Mouse (Mus musculus) brown adipose tissue, adult 24 weeks (tissue): Measurements from ENCODE around the gene Nmnat3. TPM values are rescaled to one million over a fixed set of nuclear protein-coding genes. Genes with fewer than 3 reads are reported as not detected.
"Not testable (repeated sequence)": the region's sequence is repeated elsewhere in the genome, so short reads cannot be mapped to it uniquely, and the experiment has no call there.

Experiments
- H3K27ac ChIP-seq: fragments of 200-500 bp; replicated peaks from 2 replicates; pipeline ENCODE4 v1.5.1; 2012; ENCODE audit warnings: low read depth, mild to moderate bottlenecking, low read length
- H3K4me1 ChIP-seq: fragments of 200-500 bp; 2 replicates; pipeline ENCODE4 v1.6.1; 2012; ENCODE audit warnings: low read length, mixed read lengths; ENCODE audit not compliant: control insufficient read depth, insufficient read depth, insufficient read length
- H3K4me3 ChIP-seq: fragments of 200-500 bp; 2 replicates; pipeline ENCODE4 v1.5.1; 2012; ENCODE audit warnings: low read depth, mild to moderate bottlenecking, low read length, moderate library complexity; ENCODE audit not compliant: insufficient read depth
- polyA plus RNA-seq: library from polyadenylated mRNA; stranded (reverse); fragments of >200 nt; gene quantifications from 2 replicates; pipeline ENCODE4 v1.2.4, GENCODE M21; 2012; ENCODE audit not compliant: missing spikeins, insufficient read depth, insufficient read length

The Nmnat3 gene
- 13.2 and 13.9 TPM in 2 replicates for polyA plus RNA-seq

DNA sequence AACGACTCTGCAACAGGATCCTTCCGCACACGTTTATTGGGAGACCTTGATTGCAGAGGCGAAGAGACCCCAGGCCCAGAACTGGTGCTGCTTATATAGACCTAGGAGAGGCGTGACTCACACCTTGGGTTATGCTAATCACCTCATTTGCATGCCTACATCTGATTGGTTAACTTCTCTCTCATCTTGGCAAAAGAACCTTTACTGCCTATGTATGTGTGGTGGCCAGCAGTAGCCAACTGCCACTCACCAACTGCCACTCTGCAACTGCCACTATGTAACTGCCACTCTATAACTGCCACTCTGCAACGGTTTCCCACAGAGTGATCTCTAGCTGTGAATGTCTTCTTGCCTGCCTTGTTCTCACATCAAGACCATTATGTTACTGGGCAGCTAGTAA lies at the start of gene Nmnat3:
Gene Nmnat3, plus strand, starts transcription at position 301 of the 400 bp plus-strand sequence.
- not testable (repeated sequence) for H3K27ac ChIP-seq, H3K4me1 ChIP-seq, H3K4me3 ChIP-seq

- Histone ChIP-seq H3K27ac (no peak overlapping the region), H3K4me3 (no peak overlapping the region), H3K4me1 (peaks cover 2% of the 10 kb centered on the region; the same call in 1 of the 2 replicates)
Measured at GRCm38 (mm10) chr9:98243481-98243880, 43.8 kb upstream of the Nmnat3 start.

GRCm38 (mm10) chr9:98244223-98244622 lies 43.0 kb upstream of the Nmnat3 start:
- Histone ChIP-seq H3K27ac (no peak overlapping the region), H3K4me1 (peaks cover 2% of the 10 kb centered on the region; the same call in 1 of the 2 replicates), H3K4me3 (no peak overlapping the region)

DNA sequence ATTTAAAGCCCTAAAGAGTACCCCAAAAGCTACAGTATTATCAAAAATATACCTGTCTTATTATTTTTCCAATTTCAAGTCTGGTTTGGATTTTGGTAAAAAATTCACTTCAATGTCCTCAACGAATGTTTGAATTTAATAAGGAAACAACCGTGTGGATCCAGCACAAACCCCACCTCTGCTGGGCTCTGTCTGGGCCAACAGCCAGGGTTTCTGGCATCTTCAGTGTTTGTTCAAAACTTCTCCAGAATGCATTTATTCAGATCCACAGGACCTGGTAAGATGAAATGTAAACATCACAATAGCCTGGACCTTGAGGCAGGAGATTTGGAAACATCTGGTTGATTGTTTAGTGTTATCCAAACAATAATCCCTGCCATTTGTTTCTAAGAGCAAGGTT lies 42.0 kb upstream of the Nmnat3 start:
- Histone ChIP-seq H3K27ac (no peak overlapping the region), H3K4me1 (peaks cover 2% of the 10 kb centered on the region; the same call in 1 of the 2 replicates), H3K4me3 (no peak overlapping the region)

DNA sequence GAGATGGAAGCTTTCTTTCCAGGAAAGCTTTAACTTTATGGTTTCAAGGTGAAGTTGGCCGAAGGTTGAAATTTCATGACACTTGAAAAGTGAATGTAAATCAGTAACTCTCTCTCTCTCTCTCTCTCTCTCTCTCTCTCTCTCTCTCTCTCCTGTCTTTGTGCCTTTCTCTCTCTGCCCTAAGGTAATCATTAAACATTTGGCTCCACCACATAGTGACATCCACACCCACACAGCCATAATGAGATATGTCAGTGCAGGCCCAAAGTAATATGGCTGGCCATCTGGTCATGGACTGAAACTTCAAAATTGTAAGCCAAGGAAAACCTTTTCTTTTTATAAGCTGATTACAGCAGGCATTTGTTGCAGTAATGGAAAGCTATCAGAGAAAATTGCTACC lies 40.9 kb upstream of the Nmnat3 start:
- Histone ChIP-seq H3K4me3 (no peak overlapping the region), H3K4me1 (peaks cover 2% of the 10 kb centered on the region; the same call in 1 of the 2 replicates)

GRCm38 (mm10) chr9:98260210-98260609 lies 27.0 kb upstream of the Nmnat3 start:
- H3K4me1 ChIP-seq = 0 out of 2 replicates have a peak, but pooled peaks cover 5% of the 10 kb centered on the region
- no peak overlapping the region for H3K4me3 ChIP-seq
- no peak overlapping the region for H3K27ac ChIP-seq

More for the DNA sequence above, 40.9 kb upstream of the Nmnat3 start:
- H3K27ac ChIP-seq = no peak overlapping the region

- Histone ChIP-seq H3K27ac (no peak overlapping the region), H3K4me1 (0 out of 2 replicates have a peak, but pooled peaks cover 5% of the 10 kb centered on the region), H3K4me3 (no peak overlapping the region)
Measured at GRCm38 (mm10) chr9:98261461-98262011, 25.7 kb upstream of the Nmnat3 start.

- 0 out of 2 replicates have a peak, but pooled peaks cover 5% of the 10 kb centered on the region for H3K4me1 ChIP-seq
Measured at GRCm38 (mm10) chr9:98264916-98265315, 22.3 kb upstream of the Nmnat3 start.

GRCm38 (mm10) chr9:98272734-98273133 lies 14.5 kb upstream of the Nmnat3 start:
- Histone ChIP-seq H3K27ac (no peak overlapping the region), H3K4me3 (no peak overlapping the region), H3K4me1 (no peaks in the 10 kb centered on the region)

More at GRCm38 (mm10) chr9:98264916-98265315, 22.3 kb upstream of the Nmnat3 start:
- no peak overlapping the region for H3K4me3 ChIP-seq
- no peak overlapping the region for H3K27ac ChIP-seq

DNA sequence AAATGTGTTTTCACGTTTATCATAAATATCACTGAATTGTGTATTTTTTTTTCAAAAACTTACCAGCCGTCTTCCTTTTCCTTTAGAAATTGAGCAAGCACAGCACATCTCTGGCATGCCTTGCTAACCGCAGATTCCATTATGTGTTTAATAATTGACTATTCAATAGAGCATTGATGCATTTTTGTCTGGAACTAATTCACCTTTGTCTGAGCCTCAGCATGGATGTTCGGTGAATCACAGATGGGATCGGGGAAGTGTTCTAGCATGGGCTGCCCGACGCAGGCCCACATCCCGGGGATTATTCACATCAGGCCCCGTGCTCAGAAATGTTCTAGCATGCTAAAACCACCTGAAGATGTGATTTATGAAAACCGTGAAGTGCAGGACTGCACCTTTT lies 12.2 kb upstream of the Nmnat3 start:
- Histone ChIP-seq H3K4me3 (no peak overlapping the region), H3K4me1 (no peaks in the 10 kb centered on the region), H3K27ac (no peak overlapping the region)

GRCm38 (mm10) chr9:98280162-98280561 lies 7.1 kb upstream of the Nmnat3 start:
- Histone ChIP-seq H3K27ac (no peak overlapping the region), H3K4me3 (no peak overlapping the region), H3K4me1 (no peaks in the 10 kb centered on the region)

GRCm38 (mm10) chr9:98285606-98286301 lies 1.5 kb upstream of the Nmnat3 start:
- Histone ChIP-seq H3K27ac (no peak overlapping the region), H3K4me3 (no peak overlapping the region), H3K4me1 (no peaks in the 10 kb centered on the region)

- H3K4me1 ChIP-seq = no peaks in the 10 kb centered on the region
Measured at GRCm38 (mm10) chr9:98289665-98290064, 2.4 kb downstream of the Nmnat3 start.

GRCm38 (mm10) chr9:98290591-98290990 lies 3.4 kb downstream of the Nmnat3 start:
- Histone ChIP-seq H3K4me3 (no peak overlapping the region), H3K4me1 (no peaks in the 10 kb centered on the region), H3K27ac (no peak overlapping the region)

More at GRCm38 (mm10) chr9:98289665-98290064, 2.4 kb downstream of the Nmnat3 start:
- Histone ChIP-seq H3K4me3 (no peak overlapping the region), H3K27ac (no peak overlapping the region)

DNA sequence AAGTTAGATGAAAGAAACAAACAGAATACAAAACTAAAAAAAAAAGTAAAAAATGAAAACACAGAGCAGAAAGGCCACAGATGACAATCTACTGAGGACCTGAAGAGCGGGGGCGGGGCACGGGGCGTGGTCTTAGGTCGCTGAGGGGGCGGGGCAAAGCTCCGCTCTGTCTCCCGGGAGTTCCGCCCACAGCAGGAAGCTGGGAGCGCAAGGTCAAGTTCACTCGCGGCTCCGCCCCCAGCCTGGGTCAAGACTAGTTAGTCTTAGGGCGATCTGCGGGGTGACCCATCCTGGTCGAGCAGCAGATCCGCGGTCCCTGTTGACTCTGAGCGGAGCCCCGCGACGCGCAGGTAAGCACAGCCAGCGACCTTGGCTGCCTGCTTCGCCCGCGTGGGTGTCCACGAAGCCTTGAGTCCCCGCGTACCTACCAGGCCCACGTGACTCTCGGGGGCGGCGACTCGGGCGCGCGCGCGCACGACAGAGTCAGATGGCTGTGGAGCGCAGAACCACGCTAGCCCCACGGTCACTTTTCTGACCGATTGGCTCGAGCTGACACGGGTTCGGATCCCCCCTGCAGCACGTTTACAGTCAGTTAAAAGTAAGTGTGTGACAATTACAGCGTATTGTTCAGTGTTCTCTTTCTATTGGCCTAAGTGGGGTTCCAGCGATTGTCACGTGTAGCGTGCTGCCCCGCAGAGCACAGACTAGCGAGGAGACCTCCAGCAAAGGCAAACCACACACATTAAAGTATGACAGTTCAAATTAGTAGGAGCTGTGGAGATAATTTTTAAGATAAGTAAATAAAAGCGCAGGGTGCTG lies 9.4 kb downstream of the Nmnat3 start:
- Histone ChIP-seq H3K4me3 (peak overlapping the region; percentile 99), H3K4me1 (peaks cover 3% of the 10 kb centered on the region; the same call in 1 of the 2 replicates), H3K27ac (peak overlapping the region; percentile 98)
